Mouse (Mus musculus) embryonic facial prominence, embryonic 12.5 days (tissue): ENCODE results near the gene Il12rb2. TPM values are rescaled to one million over a fixed set of nuclear protein-coding genes. Genes with fewer than 3 reads are reported as not detected.

Experiments
- ATAC-seq: fragments of 200-750 bp; cut with Nextera tagmentation; 2 replicates; pipeline ENCODE4 v1.8.0; 2017; ENCODE audit not compliant: insufficient number of reproducible peaks, insufficient read depth, low FRiP score, low TSS enrichment
- H3K27ac ChIP-seq: fragments of 300-500 bp; sonication (generic); 2 replicates; pipeline ENCODE4 v1.5.1; 2016; ENCODE audit warnings: mild to moderate bottlenecking
- H3K27me3 ChIP-seq: fragments of 300-500 bp; sonication (generic); 2 replicates; pipeline ENCODE4 v1.6.1; 2016; ENCODE audit warnings: mild to moderate bottlenecking, moderate library complexity
- H3K36me3 ChIP-seq: fragments of 300-500 bp; sonication (generic); 2 replicates; pipeline ENCODE4 v1.6.1; 2016; ENCODE audit warnings: mild to moderate bottlenecking
- H3K4me1 ChIP-seq: fragments of 300-500 bp; sonication (generic); 2 replicates; pipeline ENCODE4 v1.6.1; 2016
- H3K4me2 ChIP-seq: fragments of 300-500 bp; sonication (generic); replicated peaks from 2 replicates; pipeline ENCODE4 v1.6.1; 2016; ENCODE audit warnings: mild to moderate bottlenecking, moderate library complexity
- H3K4me3 ChIP-seq: fragments of 300-500 bp; sonication (generic); 2 replicates; pipeline ENCODE4 v1.5.1; 2016; ENCODE audit warnings: mild to moderate bottlenecking
- H3K9ac ChIP-seq: fragments of 300-500 bp; sonication (generic); 2 replicates; pipeline ENCODE4 v1.6.1; 2016; ENCODE audit warnings: mild to moderate bottlenecking, moderate library complexity
- H3K9me3 ChIP-seq: fragments of 300-500 bp; sonication (generic); 2 replicates; pipeline ENCODE4 v1.6.1; 2016; ENCODE audit warnings: mild to moderate bottlenecking, moderate library complexity
- WGBS: fragments of 180-500 bp; shearing (Covaris S2); methylation state at CpG from one replicate; pipeline ENCODE4 v1.1.7; 2016; 5-methylcytosine and 5-hydroxymethylcytosine counted together
- polyA plus RNA-seq: library from polyadenylated mRNA; unstranded; fragments of >200 nt; fragmentation: Nextera tagmentation; extraction: Ambion mirVana; gene quantifications from 2 replicates; pipeline ENCODE4 v1.2.1, GENCODE M21; 2016

Il12rb2 gene
- polyA plus RNA-seq = 0.14 TPM in 1 of 2 replicates, not detected in the other

DNA sequence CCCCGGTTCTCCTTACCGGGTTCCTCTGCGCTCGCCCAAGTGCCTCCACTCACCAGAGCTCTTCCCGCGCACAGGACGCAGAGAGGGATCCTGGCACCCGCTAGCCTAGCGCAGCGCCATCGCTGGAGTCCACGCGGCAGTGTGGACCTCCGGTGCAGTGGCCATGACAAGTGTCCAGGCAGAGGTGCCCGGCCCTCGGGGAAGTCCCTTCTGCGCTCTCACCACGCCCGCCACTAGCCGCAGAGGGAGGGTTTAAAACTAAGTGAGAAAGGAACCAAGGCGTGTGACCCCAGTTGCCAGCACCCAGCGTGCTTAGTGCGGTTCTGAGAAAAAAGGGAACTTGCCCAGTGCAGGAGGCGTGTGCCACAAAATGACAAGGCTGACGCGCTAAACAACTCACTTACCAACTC is at the start of gene Il12rb2:
Gene Il12rb2 (minus strand): TSS at position 207 of the 410 bp plus-strand sequence.
- Histone ChIP-seq H3K27me3 (peaks cover 16% of the 10 kb centered on the region), H3K27ac (no peak within 1 kb of the TSS), H3K4me3 (peak within 1 kb of the TSS; percentile 26), H3K9ac (no peak within 1 kb of the TSS; the same call in 1 of the 2 replicates), H3K4me2 (peak within 1 kb of the TSS; percentile 50), H3K4me1 (no peaks in the 10 kb centered on the region), H3K36me3 (no peaks in the 10 kb centered on the region), H3K9me3 (no peaks in the 10 kb centered on the region)
- ATAC-seq = no peak
- WGBS = 2% methylated on average over 26 of the region's 26 CpGs

DNA sequence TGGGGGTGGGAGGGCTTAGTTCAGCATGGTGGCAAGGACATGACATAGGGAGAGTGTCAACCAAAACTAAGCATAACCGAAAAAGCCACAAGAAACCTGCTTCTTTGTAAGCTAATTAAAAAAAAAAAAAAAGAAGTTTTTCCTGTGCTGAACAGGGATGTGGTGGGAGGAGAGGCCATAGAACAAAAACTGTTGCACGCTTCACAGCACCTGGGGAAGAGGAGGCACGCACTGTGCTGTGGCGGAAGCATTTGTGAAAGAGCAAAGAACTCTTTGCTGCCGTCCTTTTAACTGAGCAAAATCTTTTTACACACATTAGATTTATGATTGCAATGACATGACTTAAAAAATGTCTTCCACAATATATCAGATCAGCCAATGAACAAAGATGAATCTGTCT is 45.8 kb upstream of the Il12rb2 start:
- ATAC-seq = no peak
- WGBS = 69% methylated on average over 5 of the region's 5 CpGs

DNA sequence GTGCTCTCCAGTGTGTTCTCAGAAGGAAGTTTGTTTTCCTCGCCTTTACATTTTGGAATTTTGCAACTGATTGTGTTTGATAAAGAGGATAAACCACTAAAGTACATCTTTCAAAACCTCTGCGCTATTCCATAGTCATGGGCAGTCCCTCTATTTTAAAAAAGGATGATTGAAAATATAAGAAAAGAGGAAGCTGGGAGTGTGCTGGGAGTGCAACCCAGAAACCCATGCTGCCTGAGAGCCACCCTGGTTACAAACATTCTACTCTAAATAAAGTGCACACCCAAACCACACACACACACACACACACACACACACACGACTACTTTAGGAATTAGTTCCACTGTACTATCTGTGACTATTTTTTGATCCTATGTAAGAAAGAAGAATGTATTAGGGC is 40.6 kb upstream of the Il12rb2 start:
- H3K9ac ChIP-seq = no peak overlapping the region
- H3K4me1 ChIP-seq = no peaks in the 10 kb centered on the region
- no peaks in the 10 kb centered on the region for H3K36me3 ChIP-seq
- H3K27ac ChIP-seq = no peak overlapping the region
- ATAC-seq = no peak
- no peaks in the 10 kb centered on the region for H3K27me3 ChIP-seq
- H3K4me2 ChIP-seq = no peak overlapping the region
- no peaks in the 10 kb centered on the region for H3K9me3 ChIP-seq
- WGBS = 83% methylated on average over 3 of the region's 3 CpGs
- H3K4me3 ChIP-seq = no peak overlapping the region

More for the DNA sequence above, 45.8 kb upstream of the Il12rb2 start:
- no peaks in the 10 kb centered on the region for H3K27me3 ChIP-seq
- H3K27ac ChIP-seq = no peak overlapping the region
- H3K9me3 ChIP-seq = no peaks in the 10 kb centered on the region
- no peaks in the 10 kb centered on the region for H3K36me3 ChIP-seq
- no peak overlapping the region for H3K4me2 ChIP-seq
- no peak overlapping the region for H3K9ac ChIP-seq
- no peaks in the 10 kb centered on the region for H3K4me1 ChIP-seq
- H3K4me3 ChIP-seq = no peak overlapping the region

GRCm38 (mm10) chr6:67415276-67415675 is 39.3 kb upstream of the Il12rb2 start:
- Histone ChIP-seq H3K9ac (no peak overlapping the region), H3K27ac (no peak overlapping the region), H3K36me3 (no peaks in the 10 kb centered on the region), H3K4me1 (no peaks in the 10 kb centered on the region), H3K4me2 (no peak overlapping the region), H3K9me3 (no peaks in the 10 kb centered on the region), H3K27me3 (no peaks in the 10 kb centered on the region), H3K4me3 (no peak overlapping the region)
- 97% methylated on average over 5 of the region's 5 CpGs for WGBS
- no peak for ATAC-seq

DNA sequence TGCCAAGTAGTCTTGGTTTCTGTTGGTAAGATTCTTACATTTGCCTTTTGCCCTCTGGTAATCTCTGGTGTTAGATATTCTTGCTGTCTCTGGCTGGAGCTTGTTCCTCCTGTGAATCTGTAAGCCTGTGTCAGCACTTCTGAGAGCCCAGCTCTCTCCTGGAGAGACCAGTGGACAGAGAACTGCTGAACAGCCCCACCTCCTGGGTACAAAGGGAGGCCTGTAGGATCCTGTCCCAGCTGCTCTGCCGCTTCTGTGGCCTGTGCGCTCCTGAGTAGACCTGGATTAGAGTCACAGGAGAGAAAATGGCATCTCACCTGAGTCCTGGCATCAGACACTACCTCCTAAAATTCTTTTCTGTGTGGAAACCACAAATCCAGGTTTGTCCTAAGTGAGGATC is 37.4 kb upstream of the Il12rb2 start:
- 64% methylated on average over 2 of the region's 2 CpGs for WGBS
- no peak for ATAC-seq
- H3K4me1 ChIP-seq = no peaks in the 10 kb centered on the region
- H3K9ac ChIP-seq = no peak overlapping the region
- no peak overlapping the region for H3K27ac ChIP-seq
- H3K4me2 ChIP-seq = no peak overlapping the region
- H3K27me3 ChIP-seq = no peaks in the 10 kb centered on the region
- H3K9me3 ChIP-seq = no peaks in the 10 kb centered on the region
- H3K36me3 ChIP-seq = no peaks in the 10 kb centered on the region
- H3K4me3 ChIP-seq = no peak overlapping the region

GRCm38 (mm10) chr6:67405281-67405682 is 29.3 kb upstream of the Il12rb2 start:
- WGBS = 84% methylated on average over 3 of the region's 3 CpGs
- no peak for ATAC-seq

DNA sequence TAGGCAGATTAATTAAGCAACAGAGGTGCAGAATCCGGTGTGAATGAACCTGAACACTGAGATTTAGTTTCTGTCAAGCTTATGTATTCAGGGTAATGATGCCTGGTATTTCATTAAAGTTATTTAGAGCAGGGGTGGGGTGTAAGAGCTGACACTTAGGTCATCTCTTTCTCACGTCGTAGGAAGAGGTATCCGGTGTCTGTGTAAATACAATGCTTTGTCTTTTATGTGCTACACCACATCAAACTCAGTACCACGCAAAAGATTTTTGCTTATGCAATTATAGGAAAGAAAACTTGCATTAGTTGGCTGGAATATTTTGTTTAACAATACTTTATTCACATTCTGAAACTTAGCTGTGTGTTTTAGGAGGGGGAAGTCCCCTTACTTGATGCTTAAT is 23.6 kb upstream of the Il12rb2 start:
- 72% methylated on average over 5 of the region's 5 CpGs for WGBS
- ATAC-seq = no peak
- no peak overlapping the region for H3K4me2 ChIP-seq

More at GRCm38 (mm10) chr6:67405281-67405682, 29.3 kb upstream of the Il12rb2 start:
- Histone ChIP-seq H3K27ac (no peak overlapping the region), H3K9ac (no peak overlapping the region), H3K4me3 (no peak overlapping the region), H3K27me3 (no peaks in the 10 kb centered on the region), H3K36me3 (no peaks in the 10 kb centered on the region), H3K4me2 (no peak overlapping the region), H3K4me1 (no peaks in the 10 kb centered on the region), H3K9me3 (no peaks in the 10 kb centered on the region)

DNA sequence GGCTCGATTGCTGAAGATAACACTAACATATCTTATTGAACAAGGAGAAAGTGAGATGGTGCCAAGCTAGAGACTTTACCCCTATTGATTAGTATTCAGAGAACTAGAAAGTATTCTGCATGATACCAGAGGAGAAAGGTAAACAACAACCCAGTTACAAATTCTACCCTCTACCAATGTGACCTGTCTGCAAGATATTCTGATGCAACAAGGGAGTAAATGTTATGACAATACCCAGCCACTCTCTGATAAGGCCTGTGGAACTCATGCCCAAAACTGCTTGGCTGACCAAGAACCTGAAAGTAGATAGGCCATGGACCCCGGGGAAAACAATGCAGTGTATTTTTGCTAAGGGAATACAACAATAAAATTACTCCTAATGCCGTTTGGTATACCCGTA is 10.2 kb downstream of the Il12rb2 start:
- H3K9ac ChIP-seq = no peak overlapping the region
- no peaks in the 10 kb centered on the region for H3K9me3 ChIP-seq
- ATAC-seq = no peak
- no peaks in the 10 kb centered on the region for H3K36me3 ChIP-seq
- 88% methylated on average over 4 of the region's 4 CpGs for WGBS
- no peak overlapping the region for H3K4me3 ChIP-seq
- no peak overlapping the region for H3K4me2 ChIP-seq
- no peaks in the 10 kb centered on the region for H3K4me1 ChIP-seq
- H3K27me3 ChIP-seq = no peaks in the 10 kb centered on the region
- no peak overlapping the region for H3K27ac ChIP-seq

More for the DNA sequence above, 23.6 kb upstream of the Il12rb2 start:
- H3K9ac ChIP-seq = no peak overlapping the region
- no peaks in the 10 kb centered on the region for H3K4me1 ChIP-seq
- no peaks in the 10 kb centered on the region for H3K36me3 ChIP-seq
- H3K27me3 ChIP-seq = no peaks in the 10 kb centered on the region
- H3K27ac ChIP-seq = no peak overlapping the region
- H3K4me3 ChIP-seq = no peak overlapping the region
- no peaks in the 10 kb centered on the region for H3K9me3 ChIP-seq

- WGBS = 69% methylated on average over 6 of the region's 6 CpGs
- no peaks in the 10 kb centered on the region for H3K27me3 ChIP-seq
- H3K9me3 ChIP-seq = no peaks in the 10 kb centered on the region
Measured at GRCm38 (mm10) chr6:67348065-67348464, 27.9 kb downstream of the Il12rb2 start.

DNA sequence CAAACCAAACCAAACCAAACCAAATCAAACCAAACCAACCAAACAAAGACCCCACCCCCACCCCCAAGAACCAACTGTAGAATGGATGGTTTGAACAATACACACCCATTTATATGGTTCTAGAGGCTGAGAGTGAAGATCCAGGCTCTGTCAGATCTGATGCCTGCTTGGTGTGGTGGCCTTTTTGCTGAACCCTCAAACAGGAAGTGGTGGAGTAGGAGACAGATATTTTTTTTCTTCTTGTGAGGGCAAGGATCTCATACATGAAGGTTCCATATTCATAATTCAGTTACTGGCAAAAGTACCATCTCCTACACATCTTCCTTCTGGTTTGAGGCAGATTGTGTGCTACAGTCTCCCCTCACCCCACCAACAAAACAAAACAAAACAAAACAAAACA is 36.5 kb downstream of the Il12rb2 start:
- no peak for ATAC-seq
- no peaks in the 10 kb centered on the region for H3K4me1 ChIP-seq
- H3K36me3 ChIP-seq = no peaks in the 10 kb centered on the region
- H3K9ac ChIP-seq = no peak overlapping the region
- no peak overlapping the region for H3K4me2 ChIP-seq
- no peak overlapping the region for H3K4me3 ChIP-seq
- H3K27me3 ChIP-seq = no peaks in the 10 kb centered on the region
- H3K9me3 ChIP-seq = no peaks in the 10 kb centered on the region
- no peak overlapping the region for H3K27ac ChIP-seq

More at GRCm38 (mm10) chr6:67348065-67348464, 27.9 kb downstream of the Il12rb2 start:
- no peak overlapping the region for H3K4me2 ChIP-seq
- H3K27ac ChIP-seq = no peak overlapping the region
- H3K4me3 ChIP-seq = no peak overlapping the region
- H3K9ac ChIP-seq = no peak overlapping the region
- no peaks in the 10 kb centered on the region for H3K36me3 ChIP-seq
- H3K4me1 ChIP-seq = no peaks in the 10 kb centered on the region
- ATAC-seq = no peak

DNA sequence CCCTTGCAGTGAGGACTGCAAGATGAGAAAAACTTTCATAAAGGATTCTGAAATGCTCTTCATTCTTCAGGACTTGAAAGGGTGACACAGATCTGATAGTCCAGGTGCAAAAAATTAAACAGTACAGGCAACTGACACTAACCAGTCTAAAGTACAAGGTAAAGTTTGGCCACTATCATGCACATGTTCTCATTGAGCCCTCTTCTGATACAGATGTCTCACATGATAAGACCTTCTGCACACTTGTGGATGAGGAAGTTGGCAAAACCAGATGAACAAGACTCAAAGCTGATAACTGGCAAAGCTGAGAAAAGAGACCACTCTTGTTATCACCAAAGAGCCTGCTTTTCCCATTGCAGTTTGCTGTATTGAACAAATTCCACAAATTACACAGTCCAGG is 38.0 kb downstream of the Il12rb2 start:
- Histone ChIP-seq H3K9me3 (no peaks in the 10 kb centered on the region), H3K27ac (no peak overlapping the region), H3K9ac (no peak overlapping the region), H3K4me3 (no peak overlapping the region), H3K4me2 (no peak overlapping the region), H3K27me3 (no peaks in the 10 kb centered on the region), H3K36me3 (no peaks in the 10 kb centered on the region), H3K4me1 (no peaks in the 10 kb centered on the region)
- ATAC-seq = no peak

GRCm38 (mm10) chr6:67323788-67324187 is 52.2 kb downstream of the Il12rb2 start:
- 86% methylated on average over 3 of the region's 3 CpGs for WGBS
- H3K27me3 ChIP-seq = no peaks in the 10 kb centered on the region

GRCm38 (mm10) chr6:67318451-67318850 is 57.5 kb downstream of the Il12rb2 start:
- Histone ChIP-seq H3K36me3 (no peaks in the 10 kb centered on the region), H3K9me3 (no peaks in the 10 kb centered on the region), H3K27ac (no peak overlapping the region), H3K4me2 (no peak overlapping the region), H3K4me3 (no peak overlapping the region), H3K9ac (no peak overlapping the region), H3K4me1 (no peaks in the 10 kb centered on the region), H3K27me3 (no peaks in the 10 kb centered on the region)
- WGBS = 30% methylated on average over 10 of the region's 10 CpGs
- ATAC-seq = 0 out of 2 replicates have a peak, but pooled peaks have one; percentile 56

More at GRCm38 (mm10) chr6:67323788-67324187, 52.2 kb downstream of the Il12rb2 start:
- no peaks in the 10 kb centered on the region for H3K4me1 ChIP-seq
- H3K4me2 ChIP-seq = no peak overlapping the region
- H3K27ac ChIP-seq = no peak overlapping the region
- H3K9ac ChIP-seq = no peak overlapping the region
- no peaks in the 10 kb centered on the region for H3K36me3 ChIP-seq
- H3K9me3 ChIP-seq = no peaks in the 10 kb centered on the region
- no peak overlapping the region for H3K4me3 ChIP-seq
- ATAC-seq = no peak
